Mouse (Mus musculus) kidney, embryonic 14.5 days (tissue): Measurements from ENCODE around the gene Gm3460. TPM values are rescaled to one million over a fixed set of nuclear protein-coding genes. Genes with fewer than 3 reads are reported as not detected.
"Not testable (repeated sequence)": the region's sequence is repeated elsewhere in the genome, so short reads cannot be mapped to it uniquely, and the experiment has no call there.

Experiments
- ATAC-seq: fragments of 200-750 bp; cut with Nextera tagmentation; 2 replicates; pipeline ENCODE4 v1.8.0; 2017; ENCODE audit warnings: moderate number of reproducible peaks, mild to moderate bottlenecking, moderate TSS enrichment, moderate library complexity; ENCODE audit not compliant: low FRiP score, low TSS enrichment
- H3K27ac ChIP-seq: fragments of 300-500 bp; sonication (generic); 2 replicates; pipeline ENCODE4 v1.5.1; 2014; ENCODE audit warnings: low read depth, mild to moderate bottlenecking, low read length, moderate library complexity, mixed read lengths
- H3K27me3 ChIP-seq: fragments of 300-500 bp; sonication (generic); 2 replicates; pipeline ENCODE4 v1.6.1; 2014; ENCODE audit warnings: mild to moderate bottlenecking, low read length; ENCODE audit not compliant: control insufficient read depth, insufficient read depth
- H3K36me3 ChIP-seq: fragments of 300-500 bp; sonication (generic); 2 replicates; pipeline ENCODE4 v1.6.1; 2014; ENCODE audit warnings: low read length, mixed read lengths; ENCODE audit not compliant: control insufficient read depth, insufficient read depth
- H3K4me1 ChIP-seq: fragments of 300-500 bp; sonication (generic); 2 replicates; pipeline ENCODE4 v1.6.1; 2014; ENCODE audit warnings: low read length, mixed read lengths; ENCODE audit not compliant: control insufficient read depth, insufficient read depth
- H3K4me2 ChIP-seq: fragments of 300-500 bp; sonication (generic); replicated peaks from 2 replicates; pipeline ENCODE4 v1.6.1; 2014; ENCODE audit warnings: low read depth, mild to moderate bottlenecking, low read length
- H3K4me3 ChIP-seq: fragments of 300-500 bp; sonication (generic); 2 replicates; pipeline ENCODE4 v1.5.1; 2014; ENCODE audit warnings: mild to moderate bottlenecking, low read length
- H3K9ac ChIP-seq: fragments of 300-500 bp; sonication (generic); 2 replicates; pipeline ENCODE4 v1.6.1; 2014; ENCODE audit warnings: low read depth, mild to moderate bottlenecking, low read length, moderate library complexity
- H3K9me3 ChIP-seq: fragments of 300-500 bp; sonication (generic); 2 replicates; pipeline ENCODE4 v1.6.1; 2016; ENCODE audit warnings: low read length; ENCODE audit not compliant: control insufficient read depth
- WGBS: fragments of 180-500 bp; shearing (Covaris S2); extraction: QIAGEN DNeasy Blood & Tissue Kit; methylation state at CpG from one replicate; pipeline ENCODE4 v1.1.7; 2014; 5-methylcytosine and 5-hydroxymethylcytosine counted together
- polyA plus RNA-seq: library from polyadenylated mRNA; unstranded; fragments of >200 nt; fragmentation: Nextera tagmentation; extraction: Ambion mirVana; gene quantifications from 2 replicates; pipeline ENCODE4 v1.2.1, GENCODE M21; 2014

The Gm3460 gene
- polyA plus RNA-seq: not detected in 2 replicates

DNA sequence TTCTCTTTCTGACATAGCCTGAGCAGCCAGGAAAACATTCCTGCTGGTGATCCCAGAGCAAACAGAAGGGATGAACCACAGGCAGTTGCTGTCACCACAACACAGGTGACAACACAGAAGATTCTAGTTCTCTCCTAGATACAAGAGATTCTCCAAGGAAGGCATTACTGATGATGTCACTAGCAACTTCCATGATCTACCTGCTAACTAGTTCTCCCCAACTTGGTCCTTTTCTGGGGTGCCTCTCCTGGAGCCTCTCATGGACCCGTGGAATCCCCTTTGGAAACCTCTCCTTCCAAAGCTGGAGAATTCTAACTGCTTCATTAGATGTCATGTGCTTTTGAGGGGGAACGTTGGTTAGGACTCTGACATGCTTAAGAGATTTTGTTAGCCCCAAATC is at the start of gene Gm3460:
Gene Gm3460, minus strand, starts transcription at position 101 of the 400 bp plus-strand sequence.
- not testable (repeated sequence) for ATAC-seq, H3K9ac ChIP-seq, H3K36me3 ChIP-seq, H3K4me2 ChIP-seq, H3K27me3 ChIP-seq, H3K27ac ChIP-seq, H3K4me1 ChIP-seq, H3K4me3 ChIP-seq, H3K9me3 ChIP-seq
- whole genome bisulfite sequencing: 80% methylated on average over 1 of the region's 2 CpGs

DNA sequence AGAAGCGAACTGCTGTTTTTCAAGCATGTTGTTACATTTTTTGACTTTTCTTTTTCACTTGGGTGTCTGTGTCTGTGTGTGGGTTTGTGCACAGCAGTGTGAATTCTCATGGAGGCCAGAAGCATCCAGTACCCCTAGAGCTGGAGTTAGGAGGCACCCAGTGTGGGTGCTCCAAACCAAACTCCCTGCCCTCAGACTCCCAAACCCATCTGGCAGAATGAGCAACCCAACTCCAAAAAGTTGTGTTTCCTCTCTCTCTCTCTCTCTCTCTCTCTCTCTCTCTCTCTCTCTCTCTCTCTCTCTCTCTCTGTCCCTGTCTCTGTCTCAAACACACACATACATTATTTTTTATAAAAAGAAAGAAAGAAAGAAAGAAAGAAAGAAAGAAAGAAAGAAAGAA is 15.8 kb downstream of the Gm3460 start:
- H3K36me3 ChIP-seq, H3K9ac ChIP-seq, ATAC-seq, H3K4me2 ChIP-seq, H3K27ac ChIP-seq, H3K4me1 ChIP-seq, H3K27me3 ChIP-seq, H3K4me3 ChIP-seq, H3K9me3 ChIP-seq: not testable (repeated sequence)
- no CpG with 5 or more reads among the region's 1 CpGs for WGBS

DNA sequence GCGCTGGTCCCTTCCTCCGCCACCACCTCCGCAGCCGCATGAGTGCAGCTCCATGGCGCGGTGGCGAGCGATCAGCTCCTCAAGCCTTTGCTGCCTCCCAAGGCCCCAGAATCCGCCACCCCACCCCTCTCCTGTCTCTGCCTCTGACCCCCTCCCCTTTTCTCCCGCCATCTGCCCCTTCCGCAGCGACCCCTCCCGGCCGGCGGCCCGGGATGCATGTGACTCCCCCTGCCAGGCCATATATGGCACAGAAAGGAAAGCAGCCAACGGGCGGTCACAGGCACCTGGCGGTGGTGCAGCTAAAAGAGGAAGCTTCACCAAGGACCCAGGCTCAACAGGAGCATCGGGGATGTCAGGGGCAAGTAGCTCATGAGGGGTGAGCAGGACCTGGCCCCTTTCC is 17.2 kb downstream of the Gm3460 start:
- H3K4me1 ChIP-seq, H3K36me3 ChIP-seq, H3K9ac ChIP-seq, H3K9me3 ChIP-seq, H3K27ac ChIP-seq, H3K27me3 ChIP-seq, ATAC-seq: not testable (repeated sequence)
- 2% methylated on average over 17 of the region's 20 CpGs for WGBS
- H3K4me2 ChIP-seq: peak overlapping the region; percentile 41
- H3K4me3 ChIP-seq: peak overlapping the region; percentile 27; the same call in 1 of the 2 replicates

DNA sequence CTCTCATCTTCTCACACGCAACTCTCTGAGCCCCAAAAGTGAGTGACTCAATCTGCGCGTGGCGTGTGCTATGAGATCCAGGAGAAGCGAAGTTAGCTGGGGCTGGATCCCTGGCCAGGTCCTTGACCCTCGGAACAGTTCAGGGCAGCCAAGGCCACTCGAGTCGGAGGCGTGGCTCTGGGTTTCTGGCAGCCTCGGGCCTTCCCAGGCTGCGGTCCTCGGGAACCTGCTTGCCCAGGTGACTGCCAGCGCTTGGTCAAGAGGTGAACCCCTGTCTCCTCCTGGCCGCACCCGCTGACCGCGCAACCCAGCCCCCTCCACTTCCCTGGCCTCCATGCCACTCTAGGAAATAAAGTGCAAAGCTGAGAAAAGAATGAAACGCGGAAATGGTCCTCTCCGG is 17.7 kb downstream of the Gm3460 start:
- H3K4me2 ChIP-seq: peak overlapping the region; percentile 41
- H3K36me3 ChIP-seq, H3K27me3 ChIP-seq, H3K4me1 ChIP-seq, H3K9me3 ChIP-seq, H3K27ac ChIP-seq, ATAC-seq, H3K9ac ChIP-seq: not testable (repeated sequence)
- WGBS: 2% methylated on average over 17 of the region's 20 CpGs
- H3K4me3 ChIP-seq: peak overlapping the region; percentile 27

DNA sequence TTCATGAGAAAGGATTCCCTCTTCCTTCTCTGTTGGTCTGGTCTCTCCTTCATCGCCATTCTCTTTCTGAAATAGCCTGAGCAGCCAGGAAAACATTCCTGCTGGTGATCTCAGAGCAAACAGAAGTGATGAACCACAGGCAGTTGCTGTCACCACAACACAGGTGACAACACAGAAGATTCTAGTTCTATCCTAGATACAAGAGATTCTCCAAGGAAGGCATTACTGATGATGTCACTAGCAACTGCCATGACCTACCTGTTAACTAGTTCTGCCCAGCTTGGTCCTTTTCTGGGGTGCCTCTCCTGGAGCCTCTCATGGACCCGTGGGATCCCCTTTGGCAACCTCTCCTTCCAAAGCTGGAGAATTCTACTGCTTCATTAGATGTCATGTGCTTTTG is 31.7 kb downstream of the Gm3460 start, which contains the start of gene Gm3629:
Gene Gm3629, minus strand, starts transcription at position 101 of the 400 bp plus-strand sequence.
- H3K9me3 ChIP-seq, H3K9ac ChIP-seq, H3K27ac ChIP-seq, H3K4me1 ChIP-seq, H3K27me3 ChIP-seq, ATAC-seq, H3K4me2 ChIP-seq, H3K4me3 ChIP-seq, H3K36me3 ChIP-seq: not testable (repeated sequence)
- WGBS: 33% methylated on average over 1 of the region's 2 CpGs

Other genes with a start within 250 kb of the Gm3460 start
- not detected in 2 replicates for gene Gm16440, start 232.1 kb downstream of the Gm3460 start, polyA plus RNA-seq
- gene Gm3591, start 209.9 kb downstream of the Gm3460 start, polyA plus RNA-seq: 0.74 and 1.4 TPM in 2 replicates
- gene Gm3594, start 177.8 kb downstream of the Gm3460 start, polyA plus RNA-seq: not detected in 2 replicates
- not detected in 2 replicates for gene Gm8356, start 85.1 kb downstream of the Gm3460 start, polyA plus RNA-seq
- gene Gm3629, start 31.8 kb downstream of the Gm3460 start, polyA plus RNA-seq: not detected in 2 replicates
- gene Gm10251, start 61.8 kb upstream of the Gm3460 start, polyA plus RNA-seq: not detected in 2 replicates
- gene Gm8050, start 97.8 kb upstream of the Gm3460 start, polyA plus RNA-seq: not detected in 2 replicates
- 4.3 and 5.6 TPM in 2 replicates for gene Gm3636, start 119.9 kb upstream of the Gm3460 start, polyA plus RNA-seq
- not detected in 2 replicates for gene Gm8362, start 152.0 kb upstream of the Gm3460 start, polyA plus RNA-seq
- gene Gm3642, start 217.9 kb upstream of the Gm3460 start, polyA plus RNA-seq: not detected in 2 replicates